ENCODE assay signal across 23 mouse cellular contexts in genomic region chr9:13601729-13602128, GRCm38 (mm10).
"Had no signal": no experiment of that assay in that cellular context is flagged by ENCODE, and none has a peak within 500 bp of the region (broad histone marks: within the 10 kb centered on the region; RNA-seq: fewer than 3 reads in every experiment).

No protein-coding gene starts in this region.

- H3K9ac ChIP-seq: forebrain, postnatal 0 days; heart, embryonic 12.5 days; hindbrain, embryonic 13.5 days; hindbrain, embryonic 15.5 days; kidney, embryonic 15.5 days; limb, embryonic 13.5 days; limb, embryonic 15.5 days had no signal

- H3K4me2 ChIP-seq: heart, embryonic 12.5 days; hindbrain, embryonic 13.5 days; hindbrain, embryonic 15.5 days; kidney, embryonic 15.5 days; limb, embryonic 13.5 days; limb, embryonic 15.5 days had no signal

- H3K4me1 ChIP-seq: hindbrain, embryonic 13.5 days; hindbrain, embryonic 15.5 days; kidney, embryonic 15.5 days had no signal

- H3K27ac ChIP-seq: heart, embryonic 10.5 days; hindbrain, embryonic 13.5 days; hindbrain, embryonic 15.5 days; hindbrain, postnatal 0 days; kidney, embryonic 15.5 days; kidney, postnatal 0 days; limb, embryonic 13.5 days; limb, embryonic 15.5 days had no signal

- DNase-seq: forebrain, postnatal 0 days; gastrocnemius, postnatal 14 days; gastrocnemius, postnatal 36 days; heart, adult 18-20 months; heart, postnatal 10 days; heart, postnatal 36 days; kidney, adult 11 months; kidney, adult 2 months; kidney, adult 9 months; kidney, postnatal 14 days; kidney, postnatal 36 days; layer of hippocampus, postnatal 36 days; left cerebral cortex, postnatal 4 days had no signal

- H3K4me3 ChIP-seq: heart, embryonic 10.5 days; heart, embryonic 12.5 days; hindbrain, embryonic 13.5 days; hindbrain, embryonic 15.5 days; kidney, embryonic 15.5 days; limb, embryonic 13.5 days; limb, embryonic 15.5 days had no signal

- H3K27me3 ChIP-seq: heart, embryonic 12.5 days; hindbrain, embryonic 13.5 days; hindbrain, embryonic 15.5 days; kidney, embryonic 15.5 days; limb, embryonic 13.5 days; limb, embryonic 15.5 days had no signal

- H3K36me3 ChIP-seq: heart, embryonic 10.5 days; heart, embryonic 12.5 days; hindbrain, embryonic 13.5 days; hindbrain, embryonic 15.5 days; kidney, embryonic 15.5 days; limb, embryonic 13.5 days; limb, embryonic 15.5 days had no signal

- H3K9me3 ChIP-seq: heart, embryonic 10.5 days; heart, embryonic 12.5 days; hindbrain, embryonic 13.5 days; hindbrain, embryonic 15.5 days; kidney, embryonic 15.5 days; limb, embryonic 13.5 days; limb, embryonic 15.5 days had no signal

- ATAC-seq: forebrain, postnatal 0 days; hindbrain, postnatal 0 days; intestine, embryonic 16.5 days had no signal
